8 mouse cellular contexts compared by ENCODE assay signal in genomic region chr3:142497123-142497841, GRCm38 (mm10). TPM values are rescaled to one million over a fixed set of nuclear protein-coding genes. Genes with fewer than 3 reads are reported as not detected.
DNase-seq lines count a peak whose midpoint lies in the region; ATAC-seq and TF ChIP-seq lines count a peak whose summit lies in the region.

No protein-coding gene starts in this region.

- no peak for TF ChIP-seq POLR2A in CH12.LX (IDR thresholded peaks at IDR 0.05; ENCODE audit: low read depth, low read length)

- H3K9ac ChIP-seq in hindbrain, postnatal 0 days (replicated peaks; ENCODE audit: low read length) = no peak overlapping the region
- H3K9ac ChIP-seq in hindbrain, embryonic 11.5 days (ENCODE audit: low read depth, low read length) = no peak overlapping the region
- H3K9ac ChIP-seq in CH12.LX (ENCODE audit: insufficient read depth, low read depth) = peak overlapping the region; percentile 98
- no peak overlapping the region for H3K9ac ChIP-seq in midbrain, embryonic 14.5 days (replicated peaks; ENCODE audit: low read length)

- H3K79me2 ChIP-seq in CH12.LX (replicated peaks; ENCODE audit: control insufficient read depth, extremely low read depth, insufficient read depth, poor library complexity, severe bottlenecking) = peaks cover 2% of the 10 kb centered on the region; the same call in 1 of the 2 replicates

- no peak for ATAC-seq in hindbrain, postnatal 0 days
- ATAC-seq in hindbrain, embryonic 11.5 days (ENCODE audit: low FRiP score) = no peak
- 0 out of 2 replicates have a peak, but pooled peaks have one; percentile 16 for ATAC-seq in granulocyte monocyte progenitor cell, adult 5-6 weeks (replicated peaks; ENCODE audit: poor library complexity, severe bottlenecking)
- ATAC-seq in midbrain, embryonic 14.5 days (ENCODE audit: low FRiP score, low TSS enrichment) = no peak

- TF ChIP-seq CTCF in hindbrain, postnatal 0 days (IDR thresholded peaks at IDR 0.05; ENCODE audit: low read depth) = no peak
- TF ChIP-seq CTCF in CH12.LX (conservative IDR thresholded peaks at IDR 0.05 in 1 of 2, IDR thresholded peaks at IDR 0.05 in 1 of 2; ENCODE audit: low read depth in 2 of 2, low read length in 2 of 2) = no peak

- peak overlapping the region; percentile 34 for H3K4me2 ChIP-seq in hindbrain, postnatal 0 days (ENCODE audit: low read depth, low read length)
- no peak overlapping the region for H3K4me2 ChIP-seq in hindbrain, embryonic 11.5 days (replicated peaks; ENCODE audit: low read depth, low read length)
- peak overlapping the region; percentile 71 for H3K4me2 ChIP-seq in CH12.LX (ENCODE audit: insufficient read depth, low read depth, poor library complexity, severe bottlenecking)
- H3K4me2 ChIP-seq in midbrain, embryonic 14.5 days (ENCODE audit: low read length) = 0 out of 2 replicates have a peak overlapping the region, but pooled peaks have one; percentile 10

- no peak overlapping the region for H3K27ac ChIP-seq in hindbrain, postnatal 0 days
- no peak overlapping the region for H3K27ac ChIP-seq in hindbrain, embryonic 11.5 days (ENCODE audit: low read depth, low read length)
- peak overlapping the region; percentile 54; the same call in 1 of the 2 replicates for H3K27ac ChIP-seq in CH12.LX (ENCODE audit: insufficient read depth, low read depth)
- no peak overlapping the region for H3K27ac ChIP-seq in midbrain, embryonic 14.5 days (replicated peaks; ENCODE audit: low read depth, low read length)

- DNase-seq in hindbrain, postnatal 0 days (ENCODE audit: low spot score) = no peak
- DNase-seq in hindbrain, embryonic 11.5 days (ENCODE audit: low spot score) = no peak
- no peak for DNase-seq in CH12.LX (ENCODE audit: extremely low read depth)
- no peak for DNase-seq in midbrain, embryonic 14.5 days
- no peak for DNase-seq in right cerebral cortex, adult 2 months (ENCODE audit: low spot score in 2 of 2)
- DNase-seq in left cerebral cortex, adult 18-20 months (ENCODE audit: low spot score in 2 of 2) = no peak
- DNase-seq in kidney, adult 18-20 months = no peak

- no peak for TF ChIP-seq RAD21 in CH12.LX (IDR thresholded peaks at IDR 0.05; ENCODE audit: low read depth, low read length)

- no peaks in the 10 kb centered on the region for H3K4me1 ChIP-seq in hindbrain, postnatal 0 days (ENCODE audit: insufficient read depth, low read length)
- no peaks in the 10 kb centered on the region for H3K4me1 ChIP-seq in hindbrain, embryonic 11.5 days (replicated peaks; ENCODE audit: control insufficient read depth, insufficient read depth, low read length)
- H3K4me1 ChIP-seq in CH12.LX (ENCODE audit: control insufficient read depth in 1 of 2, insufficient read depth in 2 of 2) = peaks cover 22 to 55% of the 10 kb centered on the region in 2 experiments
- no peaks in the 10 kb centered on the region for H3K4me1 ChIP-seq in midbrain, embryonic 14.5 days (ENCODE audit: control insufficient read depth, insufficient read depth, low read length)

- in situ Hi-C loops in CH12.LX (cut with MboI; ENCODE audit: low pct_ligation_motif_present, low pct_unique_long_range_greater_than_20kb, low sequenced_read_pairs) = no loop called here

- H3K4me3 ChIP-seq in hindbrain, postnatal 0 days (ENCODE audit: low read length) = no peak overlapping the region
- H3K4me3 ChIP-seq in hindbrain, embryonic 11.5 days (ENCODE audit: low read depth, low read length) = no peak overlapping the region
- peak overlapping the region; percentile 40 to 82 (median 74) for H3K4me3 ChIP-seq in CH12.LX (replicated peaks in 1 of 3; ENCODE audit: low read depth in 2 of 3, low read length in 2 of 3, poor library complexity in 1 of 3)
- no peak overlapping the region for H3K4me3 ChIP-seq in midbrain, embryonic 14.5 days (replicated peaks; ENCODE audit: low read depth, low read length)

- TF ChIP-seq EP300 in CH12.LX (IDR thresholded peaks at IDR 0.05; ENCODE audit: low read length) = no peak

- H3K27me3 ChIP-seq in hindbrain, postnatal 0 days (ENCODE audit: insufficient read depth, low read length) = no peaks in the 10 kb centered on the region
- H3K27me3 ChIP-seq in hindbrain, embryonic 11.5 days (ENCODE audit: control insufficient read depth, insufficient read depth, low read length) = no peaks in the 10 kb centered on the region
- no peaks in the 10 kb centered on the region for H3K27me3 ChIP-seq in CH12.LX (replicated peaks)
- H3K27me3 ChIP-seq in midbrain, embryonic 14.5 days (ENCODE audit: control insufficient read depth, insufficient read depth, low read length) = no peaks in the 10 kb centered on the region

- no peaks in the 10 kb centered on the region for H3K9me3 ChIP-seq in hindbrain, postnatal 0 days (ENCODE audit: low read length)
- no peaks in the 10 kb centered on the region for H3K9me3 ChIP-seq in hindbrain, embryonic 11.5 days (ENCODE audit: control insufficient read depth, low read length)
- no peaks in the 10 kb centered on the region for H3K9me3 ChIP-seq in CH12.LX (replicated peaks; ENCODE audit: low read length)
- H3K9me3 ChIP-seq in midbrain, embryonic 14.5 days (ENCODE audit: control insufficient read depth, low read length) = no peaks in the 10 kb centered on the region

- dilution Hi-C loops in CH12.LX (cut with MboI; ENCODE audit: extremely low pct_ligation_motif_present, extremely low pct_unique_long_range_greater_than_20kb, low sequenced_read_pairs) = loop anchor here (25.0 kb wide), 1 partner anchor 215 kb away; the partner anchor contains the start of gene Kyat3

- no peaks in the 10 kb centered on the region for H3K36me3 ChIP-seq in hindbrain, postnatal 0 days (ENCODE audit: insufficient read depth, low read length)
- H3K36me3 ChIP-seq in hindbrain, embryonic 11.5 days (ENCODE audit: control insufficient read depth, insufficient read depth, low read length) = no peaks in the 10 kb centered on the region
- H3K36me3 ChIP-seq in CH12.LX (replicated peaks in 1 of 2; ENCODE audit: control insufficient read depth in 1 of 2, insufficient read depth in 1 of 2, low read length in 1 of 2) = peaks cover 10 to 18% of the 10 kb centered on the region in 2 experiments
- no peaks in the 10 kb centered on the region for H3K36me3 ChIP-seq in midbrain, embryonic 14.5 days (ENCODE audit: control insufficient read depth, insufficient read depth, low read length)

- WGBS in hindbrain, postnatal 0 days = 63% methylated on average over 15 of the region's 15 CpGs
- 78% methylated on average over 15 of the region's 15 CpGs for WGBS in hindbrain, embryonic 11.5 days
- WGBS in midbrain, embryonic 14.5 days = 69% methylated on average over 15 of the region's 15 CpGs

TF ChIP-seq in CH12.LX, 34 proteins besides CTCF, POLR2A, EP300 and RAD21 (continues in another document):
- TF ChIP-seq MXI1 (IDR thresholded peaks at IDR 0.05; ENCODE audit: low read depth, low read length) (peak; percentile 70), TBP (conservative IDR thresholded peaks at IDR 0.05; ENCODE audit: low read depth, low read length) (0 out of 2 replicates have a peak, but pooled peaks have one; percentile 42), HCFC1 (IDR thresholded peaks at IDR 0.05; ENCODE audit: low read depth, low read length) (peak; percentile 36; the same call in 1 of the 2 replicates), NRF1 (IDR thresholded peaks at IDR 0.05; ENCODE audit: low read depth, low read length) (peak; percentile 53), SIN3A (IDR thresholded peaks at IDR 0.05; ENCODE audit: low read length) (no peak; the same call in 1 of the 2 replicates), ZC3H11A (IDR thresholded peaks at IDR 0.05; ENCODE audit: low read depth, low read length) (no peak), NELFE (IDR thresholded peaks at IDR 0.05; ENCODE audit: low read depth, low read length) (0 out of 2 replicates have a peak, but pooled peaks have one; percentile 7), BHLHE40 (IDR thresholded peaks at IDR 0.05; ENCODE audit: low read depth, low read length) (0 out of 2 replicates have a peak, but pooled peaks have one; percentile 5), UBTF (IDR thresholded peaks at IDR 0.05; ENCODE audit: low read depth, low read length) (no peak), MEF2A (IDR thresholded peaks at IDR 0.05; ENCODE audit: borderline replicate concordance, low read depth, low read length) (peak; percentile 43; the same call in 1 of the 2 replicates), MAZ (IDR thresholded peaks at IDR 0.05; ENCODE audit: low read depth, low read length) (peak; percentile 64; the same call in 1 of the 2 replicates), JUND (conservative IDR thresholded peaks at IDR 0.05; ENCODE audit: low read depth, low read length) (peak; percentile 84), ETS1 (conservative IDR thresholded peaks at IDR 0.05; ENCODE audit: low read depth, low read length) (peak; percentile 40; the same call in 1 of the 2 replicates), TCF12 (IDR thresholded peaks at IDR 0.05; ENCODE audit: low read depth, low read length) (peak; percentile 70), SMC3 (IDR thresholded peaks at IDR 0.05; ENCODE audit: low read depth, low read length) (no peak)

RNA-seq across cellular contexts. Expression of gene Gbp5, which starts 3.5 kb away (rescaled TPM):
- total RNA-seq in hindbrain, postnatal 0 days (2014; rRNA removed) = 0.37 and 0.97 TPM in 2 replicates
- 0.55 and 0.57 TPM in 2 replicates for polyA plus RNA-seq in hindbrain, postnatal 0 days (2015; fragmentation: Nextera tagmentation; extraction: Ambion mirVana)
- polyA plus RNA-seq in hindbrain, embryonic 11.5 days (2014; fragmentation: Nextera tagmentation; extraction: Ambion mirVana) = 0.19 TPM in 1 of 2 replicates, not detected in the other
- total RNA-seq in CH12.LX (2012; rRNA removed) (8.3 and 16.1 TPM in 2 replicates), CH12.LX (2014; rRNA removed) (1.3 and 1.8 TPM in 2 replicates)
- polyA plus RNA-seq in CH12.LX (2012; ENCODE audit: insufficient read length, low read depth) = 4.7 and 4.8 TPM in 2 replicates
- total RNA-seq in granulocyte monocyte progenitor cell, adult 5-6 weeks (2014; fragmentation: Nextera tagmentation) = 5.2 and 11.1 TPM in 2 replicates
- total RNA-seq in granulocyte monocyte progenitor cell, adult 5-6 weeks (2017) = 9.4 and 11.3 TPM in 2 replicates
- 0.26 TPM in 1 of 2 replicates, not detected in the other for polyA plus RNA-seq in midbrain, embryonic 14.5 days (2014; fragmentation: Nextera tagmentation; extraction: Ambion mirVana)
- total RNA-seq in left cerebral cortex, adult 18-20 months (2021) = 1 to 10 TPM; 1.8 to 3.4 TPM

RNA-seq across cellular contexts. Expression of gene Gbp7, which starts 32.9 kb away (rescaled TPM):
- 1.9 and 2.8 TPM in 2 replicates for total RNA-seq in hindbrain, postnatal 0 days (2014; rRNA removed)
- 3.5 and 3.8 TPM in 2 replicates for polyA plus RNA-seq in hindbrain, postnatal 0 days (2015; fragmentation: Nextera tagmentation; extraction: Ambion mirVana)
- 1.5 and 2.3 TPM in 2 replicates for polyA plus RNA-seq in hindbrain, embryonic 11.5 days (2014; fragmentation: Nextera tagmentation; extraction: Ambion mirVana)
- total RNA-seq in CH12.LX (2012; rRNA removed) (5.7 and 8.1 TPM in 2 replicates), CH12.LX (2014; rRNA removed) (2.7 and 2.8 TPM in 2 replicates)
- polyA plus RNA-seq in CH12.LX (2012; ENCODE audit: insufficient read length, low read depth) = 2.5 and 2.7 TPM in 2 replicates
- total RNA-seq in granulocyte monocyte progenitor cell, adult 5-6 weeks (2014; fragmentation: Nextera tagmentation) = 14.2 and 25.7 TPM in 2 replicates
- total RNA-seq in granulocyte monocyte progenitor cell, adult 5-6 weeks (2017) = 24.3 and 27.4 TPM in 2 replicates
- 0.78 and 2.9 TPM in 2 replicates for polyA plus RNA-seq in midbrain, embryonic 14.5 days (2014; fragmentation: Nextera tagmentation; extraction: Ambion mirVana)
- total RNA-seq in left cerebral cortex, adult 18-20 months (2021) = 1 to 10 TPM; 2.8 to 4.2 TPM

Comparison
In these comparisons a context has a peak if more than half of its experiments do, and no peak if none do; other contexts are left out.
1. H3K4me3 ChIP-seq: peak in CH12.LX (3 of 3); none in hindbrain, postnatal 0 days (single experiment), hindbrain, embryonic 11.5 days (single experiment) and midbrain, embryonic 14.5 days (single experiment).